Mouse (Mus musculus) hindbrain, embryonic 12.5 days (tissue): ENCODE results near the gene Rpl39. TPM values are rescaled to one million over a fixed set of nuclear protein-coding genes. Genes with fewer than 3 reads are reported as not detected.
A peak's percentile ranks its signal among the peaks of the same experiment; 100 is the strongest.

Experiments
- ATAC-seq: fragments of 200-750 bp; cut with Nextera tagmentation; 2 replicates; pipeline ENCODE4 v1.8.0; 2017; ENCODE audit warnings: moderate TSS enrichment; ENCODE audit not compliant: low FRiP score
- H3K27ac ChIP-seq: fragments of 300-500 bp; sonication (generic); 2 replicates; pipeline ENCODE4 v1.5.1; 2016; ENCODE audit warnings: mild to moderate bottlenecking
- H3K27me3 ChIP-seq: fragments of 300-500 bp; sonication (generic); 2 replicates; pipeline ENCODE4 v1.6.1; 2016; ENCODE audit warnings: mild to moderate bottlenecking
- H3K36me3 ChIP-seq: fragments of 300-500 bp; sonication (generic); 2 replicates; pipeline ENCODE4 v1.6.1; 2016; ENCODE audit warnings: mild to moderate bottlenecking
- H3K4me1 ChIP-seq: fragments of 300-500 bp; sonication (generic); 2 replicates; pipeline ENCODE4 v1.6.1; 2016
- H3K4me2 ChIP-seq: fragments of 300-500 bp; sonication (generic); replicated peaks from 2 replicates; pipeline ENCODE4 v1.6.1; 2016; ENCODE audit warnings: mild to moderate bottlenecking
- H3K4me3 ChIP-seq: fragments of 300-500 bp; sonication (generic); 2 replicates; pipeline ENCODE4 v1.5.1; 2016; ENCODE audit warnings: mild to moderate bottlenecking
- H3K9ac ChIP-seq: fragments of 300-500 bp; sonication (generic); 2 replicates; pipeline ENCODE4 v1.6.1; 2016; ENCODE audit warnings: mild to moderate bottlenecking, moderate library complexity
- H3K9me3 ChIP-seq: fragments of 300-500 bp; sonication (generic); replicated peaks from 2 replicates; pipeline ENCODE4 v1.6.1; 2016; ENCODE audit warnings: mild to moderate bottlenecking
- WGBS: fragments of 180-500 bp; shearing (Covaris S2); methylation state at CpG from one replicate; pipeline ENCODE4 v1.1.7; 2016; 5-methylcytosine and 5-hydroxymethylcytosine counted together
- polyA plus RNA-seq: library from polyadenylated mRNA; unstranded; fragments of >200 nt; fragmentation: Nextera tagmentation; extraction: Ambion mirVana; gene quantifications from 2 replicates; pipeline ENCODE4 v1.2.1, GENCODE M21; 2016

The Rpl39 gene
- 388 and 426 TPM in 2 replicates for polyA plus RNA-seq

GRCm38 (mm10) chrX:37084927-37085660 is at the start of gene Rpl39:
TSS of gene Rpl39 (minus strand) at chrX:37085402.
- peak within 1 kb of the TSS; percentile 64 for H3K4me2 ChIP-seq
- H3K9me3 ChIP-seq, result no peaks in the 10 kb centered on the region
- H3K36me3 ChIP-seq, result peaks cover 8% of the 10 kb centered on the region; the same call in 1 of the 2 replicates
- 19% methylated on average over 38 of the region's 38 CpGs for WGBS
- H3K27ac ChIP-seq, result peak within 1 kb of the TSS; percentile 86
- peak; percentile 96 for ATAC-seq
- peaks cover 10% of the 10 kb centered on the region; the same call in 1 of the 2 replicates for H3K4me1 ChIP-seq
- no peaks in the 10 kb centered on the region for H3K27me3 ChIP-seq
- H3K4me3 ChIP-seq, result peak within 1 kb of the TSS; percentile 53
- peak within 1 kb of the TSS; percentile 73 for H3K9ac ChIP-seq

GRCm38 (mm10) chrX:37126671-37127358 is 41.6 kb upstream of the Rpl39 start, which contains the start of gene Nkap:
TSS of gene Nkap (plus strand) at chrX:37126795.
- H3K4me1 ChIP-seq, result peaks cover 10% of the 10 kb centered on the region
- WGBS, result 21% methylated on average over 55 of the region's 58 CpGs
- H3K27me3 ChIP-seq, result no peaks in the 10 kb centered on the region
- H3K36me3 ChIP-seq, result no peaks in the 10 kb centered on the region
- peak within 1 kb of the TSS; percentile 81 for H3K27ac ChIP-seq
- H3K4me2 ChIP-seq, result peak within 1 kb of the TSS; percentile 54
- peak within 1 kb of the TSS; percentile 79 for H3K9ac ChIP-seq
- H3K9me3 ChIP-seq, result no peaks in the 10 kb centered on the region
- ATAC-seq, result peak; percentile 89
- H3K4me3 ChIP-seq, result peak within 1 kb of the TSS; percentile 58

GRCm38 (mm10) chrX:37125511-37125910 is 40.3 kb upstream of the Rpl39 start:
- Histone ChIP-seq H3K4me3 (no peak overlapping the region), H3K4me2 (no peak overlapping the region), H3K4me1 (peaks cover 10% of the 10 kb centered on the region), H3K27ac (no peak overlapping the region), H3K9ac (no peak overlapping the region), H3K36me3 (no peaks in the 10 kb centered on the region), H3K27me3 (no peaks in the 10 kb centered on the region), H3K9me3 (no peaks in the 10 kb centered on the region)
- ATAC-seq, result no peak
- WGBS, result 96% methylated on average over 7 of the region's 7 CpGs

- H3K27me3 ChIP-seq, result peaks cover 18% of the 10 kb centered on the region
These were observed 35.0 kb upstream of the Rpl39 start for GRCm38 (mm10) chrX:37120212-37120611.

GRCm38 (mm10) chrX:37119585-37119984 is 34.4 kb upstream of the Rpl39 start:
- Histone ChIP-seq H3K27me3 (peaks cover 19% of the 10 kb centered on the region), H3K36me3 (no peaks in the 10 kb centered on the region), H3K9me3 (no peaks in the 10 kb centered on the region), H3K4me2 (no peak overlapping the region), H3K4me3 (no peak overlapping the region), H3K4me1 (no peaks in the 10 kb centered on the region), H3K9ac (no peak overlapping the region), H3K27ac (no peak overlapping the region)
- WGBS, result 61% methylated on average over 3 of the region's 3 CpGs
- ATAC-seq, result no peak

More at GRCm38 (mm10) chrX:37120212-37120611, 35.0 kb upstream of the Rpl39 start:
- Histone ChIP-seq H3K4me1 (no peaks in the 10 kb centered on the region), H3K9me3 (no peaks in the 10 kb centered on the region), H3K9ac (no peak overlapping the region), H3K4me2 (no peak overlapping the region), H3K36me3 (no peaks in the 10 kb centered on the region), H3K4me3 (no peak overlapping the region), H3K27ac (no peak overlapping the region)
- 74% methylated on average over 5 of the region's 5 CpGs for WGBS
- no peak for ATAC-seq

GRCm38 (mm10) chrX:37117085-37117484 is 31.9 kb upstream of the Rpl39 start:
- ATAC-seq, result no peak
- Histone ChIP-seq H3K9me3 (no peaks in the 10 kb centered on the region), H3K4me1 (no peaks in the 10 kb centered on the region), H3K27me3 (peaks cover 19% of the 10 kb centered on the region), H3K9ac (no peak overlapping the region), H3K36me3 (no peaks in the 10 kb centered on the region), H3K4me2 (no peak overlapping the region), H3K27ac (no peak overlapping the region), H3K4me3 (no peak overlapping the region)
- 53% methylated on average over 2 of the region's 5 CpGs for WGBS

- WGBS, result 80% methylated on average over 4 of the region's 4 CpGs
- Histone ChIP-seq H3K4me3 (no peak overlapping the region), H3K36me3 (no peaks in the 10 kb centered on the region), H3K9me3 (no peaks in the 10 kb centered on the region), H3K4me1 (no peaks in the 10 kb centered on the region), H3K4me2 (no peak overlapping the region), H3K27ac (no peak overlapping the region), H3K9ac (no peak overlapping the region), H3K27me3 (peaks cover 8% of the 10 kb centered on the region)
- ATAC-seq, result no peak
These were observed 25.6 kb upstream of the Rpl39 start for GRCm38 (mm10) chrX:37110881-37111193.

GRCm38 (mm10) chrX:37110193-37110880 is 25.1 kb upstream of the Rpl39 start, which contains the start of gene Upf3b:
TSS of gene Upf3b (minus strand) at chrX:37110322.
- Histone ChIP-seq H3K9ac (peak within 1 kb of the TSS; percentile 53), H3K4me3 (peak within 1 kb of the TSS; percentile 45), H3K27me3 (peaks cover 3% of the 10 kb centered on the region), H3K9me3 (no peaks in the 10 kb centered on the region), H3K4me2 (peak within 1 kb of the TSS; percentile 56), H3K36me3 (no peaks in the 10 kb centered on the region), H3K4me1 (no peaks in the 10 kb centered on the region), H3K27ac (peak within 1 kb of the TSS; percentile 83)
- ATAC-seq, result peak; percentile 98
- WGBS, result 17% methylated on average over 30 of the region's 30 CpGs

GRCm38 (mm10) chrX:37109526-37110192 is 24.5 kb upstream of the Rpl39 start:
- peak; percentile 85 for ATAC-seq
- H3K27me3 ChIP-seq, result no peaks in the 10 kb centered on the region
- peak overlapping the region; percentile 53 for H3K9ac ChIP-seq
- WGBS, result 20% methylated on average over 27 of the region's 27 CpGs
- H3K4me3 ChIP-seq, result peak overlapping the region; percentile 45
- no peaks in the 10 kb centered on the region for H3K36me3 ChIP-seq
- peak overlapping the region; percentile 83 for H3K27ac ChIP-seq
- no peaks in the 10 kb centered on the region for H3K9me3 ChIP-seq
- peak overlapping the region; percentile 56 for H3K4me2 ChIP-seq
- no peaks in the 10 kb centered on the region for H3K4me1 ChIP-seq

- Histone ChIP-seq H3K4me1 (no peaks in the 10 kb centered on the region), H3K4me2 (no peak overlapping the region), H3K9me3 (no peaks in the 10 kb centered on the region), H3K36me3 (0 out of 2 replicates have a peak, but pooled peaks cover 3% of the 10 kb centered on the region), H3K9ac (no peak overlapping the region), H3K27me3 (no peaks in the 10 kb centered on the region), H3K27ac (no peak overlapping the region), H3K4me3 (no peak overlapping the region)
- 77% methylated on average over 2 of the region's 2 CpGs for WGBS
- no peak for ATAC-seq
These were observed 18.6 kb upstream of the Rpl39 start for GRCm38 (mm10) chrX:37103826-37104225.

GRCm38 (mm10) chrX:37098681-37099080 is 13.5 kb upstream of the Rpl39 start:
- ATAC-seq, result no peak
- Histone ChIP-seq H3K9me3 (no peaks in the 10 kb centered on the region), H3K27me3 (no peaks in the 10 kb centered on the region), H3K4me3 (no peak overlapping the region), H3K27ac (no peak overlapping the region), H3K4me1 (no peaks in the 10 kb centered on the region), H3K36me3 (0 out of 2 replicates have a peak, but pooled peaks cover 6% of the 10 kb centered on the region), H3K4me2 (no peak overlapping the region), H3K9ac (no peak overlapping the region)
- WGBS, result 93% methylated on average over 3 of the region's 3 CpGs
